Mouse (Mus musculus) kidney, postnatal 0 days (tissue): Measurements from ENCODE around the gene Cpm. TPM values are rescaled to one million over a fixed set of nuclear protein-coding genes. Genes with fewer than 3 reads are reported as not detected.

Source experiments
- ATAC-seq: fragments of 200-750 bp; cut with Nextera tagmentation; replicated peaks from 2 replicates; pipeline ENCODE4 v1.8.0; 2017; ENCODE audit warnings: low read depth, moderate number of reproducible peaks, moderate TSS enrichment, moderate library complexity; ENCODE audit not compliant: low FRiP score
- DNase-seq: peaks from one replicate; pipeline ENCODE4 v3.0.0-alpha.2; 2016; ENCODE audit warnings: low spot score
- H3K27ac ChIP-seq: fragments of 300-500 bp; sonication (generic); 2 replicates; pipeline ENCODE4 v1.5.1; 2014; ENCODE audit warnings: mild to moderate bottlenecking
- H3K27me3 ChIP-seq: fragments of 300-500 bp; sonication (generic); 2 replicates; pipeline ENCODE4 v1.6.1; 2014; ENCODE audit warnings: low read length, mixed read lengths; ENCODE audit not compliant: insufficient read depth
- H3K36me3 ChIP-seq: fragments of 300-500 bp; sonication (generic); 2 replicates; pipeline ENCODE4 v1.6.1; 2014; ENCODE audit warnings: low read length, mixed read lengths; ENCODE audit not compliant: insufficient read depth
- H3K4me1 ChIP-seq: fragments of 300-500 bp; sonication (generic); replicated peaks from 2 replicates; pipeline ENCODE4 v1.6.1; 2014; ENCODE audit warnings: antibody characterized with exemption, low read length, mixed read lengths; ENCODE audit not compliant: insufficient read depth
- H3K4me2 ChIP-seq: fragments of 300-500 bp; sonication (generic); 2 replicates; pipeline ENCODE4 v1.6.1; 2014; ENCODE audit warnings: mild to moderate bottlenecking, low read length, moderate library complexity, mixed read lengths
- H3K4me3 ChIP-seq: fragments of 300-500 bp; sonication (generic); replicated peaks from 2 replicates; pipeline ENCODE4 v1.5.1; 2014; ENCODE audit warnings: low read depth, low read length
- H3K9ac ChIP-seq: fragments of 300-500 bp; sonication (generic); 2 replicates; pipeline ENCODE4 v1.6.1; 2014; ENCODE audit warnings: low read depth, low read length
- H3K9me3 ChIP-seq: fragments of 300-500 bp; sonication (generic); replicated peaks from 2 replicates; pipeline ENCODE4 v1.6.1; 2016; ENCODE audit warnings: low read length, inconsistent platforms, mixed read lengths
- CTCF ChIP-seq: IDR thresholded peaks from 2 replicates; pipeline ENCODE4 v1.5.1; 2016; ENCODE audit warnings: antibody characterized with exemption, low read depth, mild to moderate bottlenecking, moderate library complexity
- WGBS: fragments of 180-500 bp; shearing (Covaris S2); extraction: QIAGEN DNeasy Blood & Tissue Kit; methylation state at CpG from one replicate; pipeline ENCODE4 v1.1.7; 2014; 5-methylcytosine and 5-hydroxymethylcytosine counted together
- polyA plus RNA-seq: library from polyadenylated mRNA; unstranded; fragments of >200 nt; fragmentation: Nextera tagmentation; extraction: Ambion mirVana; gene quantifications from 2 replicates; pipeline ENCODE4 v1.2.1, GENCODE M21; 2015

Cpm gene
- polyA plus RNA-seq, 1 experiment from 2014 or later, result 51.7 TPM

- 42% methylated on average over 7 of the region's 7 CpGs for WGBS
- no peak overlapping the region for H3K27ac ChIP-seq
- H3K4me2 ChIP-seq, result no peak overlapping the region
- no peak overlapping the region for H3K4me3 ChIP-seq
- no peak overlapping the region for H3K9ac ChIP-seq
- H3K27me3 ChIP-seq, result no peaks in the 10 kb centered on the region
- TF ChIP-seq CTCF, result no peak
- no peak for ATAC-seq
- no peaks in the 10 kb centered on the region for H3K36me3 ChIP-seq
- H3K4me1 ChIP-seq, result peaks cover 6% of the 10 kb centered on the region; the same call in 1 of the 2 replicates
- no peak for DNase-seq
- H3K9me3 ChIP-seq, result no peaks in the 10 kb centered on the region
These were observed 26.8 kb downstream of the Cpm start for GRCm38 (mm10) chr10:117655908-117656661.

GRCm38 (mm10) chr10:117656662-117656962, 27.3 kb downstream of the Cpm start:
- Histone ChIP-seq H3K27me3 (no peaks in the 10 kb centered on the region), H3K9ac (no peak overlapping the region), H3K9me3 (no peaks in the 10 kb centered on the region), H3K4me1 (peaks cover 6% of the 10 kb centered on the region; the same call in 1 of the 2 replicates), H3K4me2 (no peak overlapping the region), H3K4me3 (no peak overlapping the region), H3K36me3 (no peaks in the 10 kb centered on the region), H3K27ac (no peak overlapping the region)
- 68% methylated on average over 6 of the region's 6 CpGs for WGBS
- ATAC-seq, result no peak
- DNase-seq, result no peak
- no peak for TF ChIP-seq CTCF

GRCm38 (mm10) chr10:117656985-117657658, 27.8 kb downstream of the Cpm start:
- H3K36me3 ChIP-seq, result no peaks in the 10 kb centered on the region
- DNase-seq (no peak), ATAC-seq (no peak)
- H3K9me3 ChIP-seq, result no peaks in the 10 kb centered on the region
- H3K4me1 ChIP-seq, result peaks cover 6% of the 10 kb centered on the region; the same call in 1 of the 2 replicates
- H3K4me3 ChIP-seq, result no peak overlapping the region
- TF ChIP-seq CTCF, result no peak
- no peak overlapping the region for H3K27ac ChIP-seq
- no peak overlapping the region for H3K9ac ChIP-seq
- H3K27me3 ChIP-seq, result no peaks in the 10 kb centered on the region
- 83% methylated on average over 7 of the region's 7 CpGs for WGBS
- no peak overlapping the region for H3K4me2 ChIP-seq

GRCm38 (mm10) chr10:117657659-117658306, 28.5 kb downstream of the Cpm start:
- TF ChIP-seq CTCF, result no peak
- Histone ChIP-seq H3K9me3 (no peaks in the 10 kb centered on the region), H3K4me1 (peaks cover 7% of the 10 kb centered on the region; the same call in 1 of the 2 replicates), H3K27ac (no peak overlapping the region), H3K9ac (no peak overlapping the region), H3K27me3 (no peaks in the 10 kb centered on the region), H3K36me3 (no peaks in the 10 kb centered on the region), H3K4me2 (no peak overlapping the region), H3K4me3 (no peak overlapping the region)
- WGBS, result 79% methylated on average over 3 of the region's 3 CpGs
- ATAC-seq (no peak), DNase-seq (no peak)

GRCm38 (mm10) chr10:117658522-117659429, 29.5 kb downstream of the Cpm start:
- H3K4me1 ChIP-seq, result peaks cover 12% of the 10 kb centered on the region; the same call in 1 of the 2 replicates
- DNase-seq, result no peak
- no peak overlapping the region for H3K4me3 ChIP-seq
- no peak overlapping the region for H3K4me2 ChIP-seq
- no peak overlapping the region for H3K27ac ChIP-seq
- H3K9ac ChIP-seq, result no peak overlapping the region
- H3K27me3 ChIP-seq, result no peaks in the 10 kb centered on the region
- ATAC-seq, result no peak
- 88% methylated on average over 14 of the region's 14 CpGs for WGBS
- no peaks in the 10 kb centered on the region for H3K36me3 ChIP-seq
- H3K9me3 ChIP-seq, result no peaks in the 10 kb centered on the region
- no peak for TF ChIP-seq CTCF

GRCm38 (mm10) chr10:117659430-117659813, 30.1 kb downstream of the Cpm start:
- no peak for TF ChIP-seq CTCF
- Histone ChIP-seq H3K27ac (no peak overlapping the region), H3K9ac (no peak overlapping the region), H3K27me3 (no peaks in the 10 kb centered on the region), H3K9me3 (no peaks in the 10 kb centered on the region), H3K4me1 (peaks cover 17% of the 10 kb centered on the region; the same call in 1 of the 2 replicates), H3K4me3 (no peak overlapping the region), H3K36me3 (no peaks in the 10 kb centered on the region), H3K4me2 (no peak overlapping the region)
- 67% methylated on average over 11 of the region's 11 CpGs for WGBS
- DNase-seq, result no peak
- no peak for ATAC-seq
